Mouse (Mus musculus) limb, embryonic 11.5 days (tissue): Measurements from ENCODE around the gene Uba52. TPM values are rescaled to one million over a fixed set of nuclear protein-coding genes. Genes with fewer than 3 reads are reported as not detected.

Experiments
- ATAC-seq: fragments of 200-750 bp; cut with Nextera tagmentation; 2 replicates; pipeline ENCODE4 v1.8.0; 2017; ENCODE audit warnings: low read depth; ENCODE audit not compliant: insufficient number of reproducible peaks, low FRiP score, low TSS enrichment
- DNase-seq: peaks from one replicate; pipeline ENCODE4 v3.0.0-alpha.2; 2015; ENCODE audit warnings: low spot score
- H3K27ac ChIP-seq: fragments of 300-500 bp; sonication (generic); replicated peaks from 2 replicates; pipeline ENCODE4 v1.5.1; 2014; ENCODE audit warnings: low read depth, mild to moderate bottlenecking, low read length
- H3K27me3 ChIP-seq: fragments of 300-500 bp; sonication (generic); 2 replicates; pipeline ENCODE4 v1.6.1; 2014; ENCODE audit warnings: mild to moderate bottlenecking, low read length, mixed read lengths; ENCODE audit not compliant: control insufficient read depth, insufficient read depth
- H3K36me3 ChIP-seq: fragments of 300-500 bp; sonication (generic); 2 replicates; pipeline ENCODE4 v1.6.1; 2014; ENCODE audit warnings: mild to moderate bottlenecking, low read length, moderate library complexity, mixed read lengths; ENCODE audit not compliant: control insufficient read depth, insufficient read depth
- H3K4me1 ChIP-seq: fragments of 300-500 bp; sonication (generic); 2 replicates; pipeline ENCODE4 v1.6.1; 2014; ENCODE audit warnings: low read length, mixed read lengths; ENCODE audit not compliant: control insufficient read depth, insufficient read depth
- H3K4me2 ChIP-seq: fragments of 300-500 bp; sonication (generic); 2 replicates; pipeline ENCODE4 v1.6.1; 2014; ENCODE audit warnings: low read depth, mild to moderate bottlenecking, moderate library complexity; ENCODE audit not compliant: severe bottlenecking
- H3K4me3 ChIP-seq: fragments of 300-500 bp; sonication (generic); 2 replicates; pipeline ENCODE4 v1.5.1; 2014; ENCODE audit warnings: low read depth, low read length
- H3K9ac ChIP-seq: fragments of 300-500 bp; sonication (generic); 2 replicates; pipeline ENCODE4 v1.6.1; 2014; ENCODE audit warnings: mild to moderate bottlenecking, low read length
- H3K9me3 ChIP-seq: fragments of 300-500 bp; sonication (generic); 2 replicates; pipeline ENCODE4 v1.6.1; 2016; ENCODE audit warnings: low read length; ENCODE audit not compliant: control insufficient read depth
- WGBS: fragments of 180-500 bp; shearing (Covaris S2); extraction: QIAGEN DNeasy Blood & Tissue Kit; methylation state at CpG from one replicate; pipeline ENCODE4 v1.1.7; 2014; 5-methylcytosine and 5-hydroxymethylcytosine counted together
- polyA plus RNA-seq: library from polyadenylated mRNA; unstranded; fragments of >200 nt; fragmentation: Nextera tagmentation; extraction: Ambion mirVana; gene quantifications from 2 replicates; pipeline ENCODE4 v1.2.1, GENCODE M21; 2014

Gene Uba52
- polyA plus RNA-seq, 1 experiment from 2014 or later = 926 TPM

GRCm38 (mm10) chr8:70549412-70550184 is 39.0 kb upstream of the Uba52 start:
- no peak overlapping the region for H3K4me2 ChIP-seq
- no peaks in the 10 kb centered on the region for H3K4me1 ChIP-seq
- ATAC-seq = no peak
- WGBS = 91% methylated on average over 10 of the region's 10 CpGs
- no peak overlapping the region for H3K4me3 ChIP-seq
- H3K9ac ChIP-seq = no peak overlapping the region
- DNase-seq = no peak
- H3K27ac ChIP-seq = no peak overlapping the region
- no peaks in the 10 kb centered on the region for H3K27me3 ChIP-seq
- H3K9me3 ChIP-seq = no peaks in the 10 kb centered on the region
- no peaks in the 10 kb centered on the region for H3K36me3 ChIP-seq

GRCm38 (mm10) chr8:70547762-70548161 is 37.2 kb upstream of the Uba52 start:
- Histone ChIP-seq H3K4me3 (no peak overlapping the region), H3K36me3 (no peaks in the 10 kb centered on the region; the same call in 1 of the 2 replicates), H3K9ac (no peak overlapping the region), H3K27me3 (no peaks in the 10 kb centered on the region), H3K4me1 (no peaks in the 10 kb centered on the region), H3K4me2 (no peak overlapping the region), H3K27ac (no peak overlapping the region), H3K9me3 (no peaks in the 10 kb centered on the region)
- ATAC-seq (no peak), DNase-seq (no peak)
- WGBS = 92% methylated on average over 6 of the region's 6 CpGs

- Histone ChIP-seq H3K4me3 (no peak overlapping the region), H3K9me3 (no peaks in the 10 kb centered on the region), H3K9ac (no peak overlapping the region), H3K27me3 (no peaks in the 10 kb centered on the region), H3K4me1 (no peaks in the 10 kb centered on the region), H3K27ac (no peak overlapping the region), H3K36me3 (no peaks in the 10 kb centered on the region; the same call in 1 of the 2 replicates), H3K4me2 (no peak overlapping the region)
- no peak for ATAC-seq
- DNase-seq = no peak
- 90% methylated on average over 4 of the region's 4 CpGs for WGBS
Measured at GRCm38 (mm10) chr8:70546412-70546811, 35.8 kb upstream of the Uba52 start.

- Histone ChIP-seq H3K27me3 (no peaks in the 10 kb centered on the region), H3K27ac (no peak overlapping the region), H3K36me3 (no peaks in the 10 kb centered on the region; the same call in 1 of the 2 replicates), H3K4me1 (peaks cover 9% of the 10 kb centered on the region), H3K4me3 (no peak overlapping the region), H3K9me3 (no peaks in the 10 kb centered on the region), H3K4me2 (no peak overlapping the region), H3K9ac (no peak overlapping the region)
- ATAC-seq (no peak), DNase-seq (no peak)
- WGBS = 71% methylated on average over 6 of the region's 6 CpGs
Measured at GRCm38 (mm10) chr8:70544200-70544687, 33.6 kb upstream of the Uba52 start.

GRCm38 (mm10) chr8:70541081-70541480 is 30.5 kb upstream of the Uba52 start:
- H3K27me3 ChIP-seq = no peaks in the 10 kb centered on the region
- H3K36me3 ChIP-seq = no peaks in the 10 kb centered on the region; the same call in 1 of the 2 replicates
- H3K9me3 ChIP-seq = no peaks in the 10 kb centered on the region
- no peak overlapping the region for H3K27ac ChIP-seq
- H3K4me2 ChIP-seq = peak overlapping the region; percentile 71; the same call in 1 of the 2 replicates
- H3K4me1 ChIP-seq = peaks cover 9% of the 10 kb centered on the region
- no peak for DNase-seq
- H3K9ac ChIP-seq = no peak overlapping the region
- peak overlapping the region; percentile 84 for H3K4me3 ChIP-seq
- WGBS = 87% methylated on average over 5 of the region's 5 CpGs
- no peak for ATAC-seq

GRCm38 (mm10) chr8:70540507-70541071 is 30.0 kb upstream of the Uba52 start:
- H3K27ac ChIP-seq = no peak overlapping the region
- H3K4me1 ChIP-seq = peaks cover 9% of the 10 kb centered on the region
- H3K9ac ChIP-seq = peak overlapping the region; percentile 78
- 82% methylated on average over 7 of the region's 7 CpGs for WGBS
- DNase-seq = no peak
- no peaks in the 10 kb centered on the region for H3K27me3 ChIP-seq
- ATAC-seq = no peak
- H3K4me3 ChIP-seq = peak overlapping the region; percentile 84
- H3K4me2 ChIP-seq = peak overlapping the region; percentile 71
- no peaks in the 10 kb centered on the region for H3K9me3 ChIP-seq
- H3K36me3 ChIP-seq = peaks cover 1% of the 10 kb centered on the region; the same call in 1 of the 2 replicates

GRCm38 (mm10) chr8:70540013-70540506 is 29.5 kb upstream of the Uba52 start:
- H3K27me3 ChIP-seq = no peaks in the 10 kb centered on the region
- WGBS = 12% methylated on average over 4 of the region's 4 CpGs
- peaks cover 9% of the 10 kb centered on the region for H3K4me1 ChIP-seq
- H3K9me3 ChIP-seq = no peaks in the 10 kb centered on the region
- ATAC-seq (no peak), DNase-seq (no peak)
- H3K4me3 ChIP-seq = peak overlapping the region; percentile 84
- H3K4me2 ChIP-seq = peak overlapping the region; percentile 71
- H3K36me3 ChIP-seq = peaks cover 4% of the 10 kb centered on the region
- no peak overlapping the region for H3K27ac ChIP-seq
- H3K9ac ChIP-seq = peak overlapping the region; percentile 78

GRCm38 (mm10) chr8:70539077-70539813 is 28.6 kb upstream of the Uba52 start, which contains the start of gene Ell:
Ell (plus strand) TSS chr8:70539457.
- Histone ChIP-seq H3K9me3 (no peaks in the 10 kb centered on the region), H3K27me3 (no peaks in the 10 kb centered on the region), H3K4me3 (peak within 1 kb of the TSS; percentile 84), H3K4me2 (peak within 1 kb of the TSS; percentile 71), H3K27ac (peak within 1 kb of the TSS; percentile 62), H3K36me3 (peaks cover 8% of the 10 kb centered on the region), H3K9ac (peak within 1 kb of the TSS; percentile 78), H3K4me1 (peaks cover 9% of the 10 kb centered on the region)
- peak; percentile 100 for DNase-seq
- WGBS = under 1% methylated on average over 58 of the region's 58 CpGs
- ATAC-seq = peak; percentile 86
